Comparison of ENCODE assay signal across 20 mouse cellular contexts in genomic region chr11:116934862-116935261, GRCm38 (mm10). TPM values are rescaled to one million over a fixed set of nuclear protein-coding genes. Genes with fewer than 3 reads are reported as not detected.
DNase-seq lines count a peak whose midpoint lies in the region; ATAC-seq and TF ChIP-seq lines count a peak whose summit lies in the region.
"Had no signal": no experiment of that assay in that cellular context is flagged by ENCODE, and none has a peak within 500 bp of the region (broad histone marks: within the 10 kb centered on the region; RNA-seq: fewer than 3 reads in every experiment).

No protein-coding gene starts in this region.

- 82% methylated on average over 5 of the region's 5 CpGs for WGBS in forebrain, postnatal 0 days
- WGBS in forebrain, embryonic 10.5 days, result 90% methylated on average over 5 of the region's 5 CpGs
- 77% methylated on average over 5 of the region's 5 CpGs for WGBS in neural tube, embryonic 11.5 days
- WGBS in limb, embryonic 10.5 days, result 88% methylated on average over 5 of the region's 5 CpGs

- H3K4me3 ChIP-seq in forebrain, postnatal 0 days (ENCODE audit: low read depth, low read length), result no peak overlapping the region
- no peak overlapping the region for H3K4me3 ChIP-seq in forebrain, embryonic 10.5 days
- H3K4me3 ChIP-seq in neural tube, embryonic 11.5 days (ENCODE audit: low read depth, low read length), result no peak overlapping the region
- H3K4me3 ChIP-seq in limb, embryonic 10.5 days, result no peak overlapping the region
- H3K4me3 ChIP-seq: heart, embryonic 12.5 days had no signal

- no peak for DNase-seq in forebrain, postnatal 0 days
- no peak for DNase-seq in forebrain, embryonic 10.5 days (ENCODE audit: extremely low spot score, low spot score)
- no peak for DNase-seq in neural tube, embryonic 11.5 days (ENCODE audit: low spot score)
- no peak for DNase-seq in neural tube, embryonic 10.5 days (ENCODE audit: extremely low spot score, low spot score)
- no peak for DNase-seq in limb, embryonic 10.5 days (ENCODE audit: low spot score)
- DNase-seq in thymus, postnatal 4 days, result no peak
- no peak for DNase-seq in layer of hippocampus, adult 9-11 months
- DNase-seq: adrenal gland, adult 8-10 months; cerebellum, adult 9-10 months; liver had no signal

- H3K4me2 ChIP-seq in forebrain, postnatal 0 days (ENCODE audit: low read depth), result no peak overlapping the region
- H3K4me2 ChIP-seq in neural tube, embryonic 11.5 days (ENCODE audit: low read depth), result no peak overlapping the region
- H3K4me2 ChIP-seq: heart, embryonic 12.5 days had no signal

- no peaks in the 10 kb centered on the region for H3K27me3 ChIP-seq in forebrain, postnatal 0 days (ENCODE audit: insufficient read depth, low read length)
- H3K27me3 ChIP-seq in forebrain, embryonic 10.5 days (ENCODE audit: poor library complexity, severe bottlenecking), result peaks cover 11% of the 10 kb centered on the region
- H3K27me3 ChIP-seq in neural tube, embryonic 11.5 days (ENCODE audit: control insufficient read depth, insufficient read depth, low read length), result no peaks in the 10 kb centered on the region
- H3K27me3 ChIP-seq in limb, embryonic 10.5 days (ENCODE audit: low read depth, poor library complexity, severe bottlenecking), result no peaks in the 10 kb centered on the region
- H3K27me3 ChIP-seq: heart, embryonic 12.5 days had no signal

- H3K4me1 ChIP-seq in forebrain, postnatal 0 days (ENCODE audit: insufficient read depth), result no peaks in the 10 kb centered on the region
- peaks cover 31% of the 10 kb centered on the region for H3K4me1 ChIP-seq in forebrain, embryonic 10.5 days
- H3K4me1 ChIP-seq in neural tube, embryonic 11.5 days (ENCODE audit: control insufficient read depth, insufficient read depth, low read length), result peaks cover 27% of the 10 kb centered on the region
- peaks cover 50% of the 10 kb centered on the region for H3K4me1 ChIP-seq in limb, embryonic 10.5 days

- no peaks in the 10 kb centered on the region for H3K9me3 ChIP-seq in forebrain, postnatal 0 days (ENCODE audit: low read length)
- no peaks in the 10 kb centered on the region for H3K9me3 ChIP-seq in forebrain, embryonic 10.5 days
- no peaks in the 10 kb centered on the region for H3K9me3 ChIP-seq in neural tube, embryonic 11.5 days (ENCODE audit: control insufficient read depth, low read length)
- H3K9me3 ChIP-seq in limb, embryonic 10.5 days (replicated peaks), result no peaks in the 10 kb centered on the region
- H3K9me3 ChIP-seq: heart, embryonic 12.5 days had no signal

- no peak overlapping the region for H3K27ac ChIP-seq in forebrain, postnatal 0 days (ENCODE audit: low read depth, low read length)
- H3K27ac ChIP-seq in forebrain, embryonic 10.5 days, result no peak overlapping the region
- H3K27ac ChIP-seq in neural tube, embryonic 11.5 days (ENCODE audit: low read depth, low read length), result peak overlapping the region; percentile 34; the same call in 1 of the 2 replicates
- H3K27ac ChIP-seq in limb, embryonic 10.5 days, result 0 out of 2 replicates have a peak overlapping the region, but pooled peaks have one; percentile 28
- H3K27ac ChIP-seq: stomach, postnatal 0 days had no signal

- H3K9ac ChIP-seq in forebrain, postnatal 0 days, result 0 out of 2 replicates have a peak overlapping the region, but pooled peaks have one; percentile 7
- H3K9ac ChIP-seq in neural tube, embryonic 11.5 days (ENCODE audit: low read length), result no peak overlapping the region
- H3K9ac ChIP-seq: heart, embryonic 12.5 days had no signal

- H3K36me3 ChIP-seq in forebrain, postnatal 0 days (ENCODE audit: insufficient read depth), result peaks cover 70% of the 10 kb centered on the region
- peaks cover 53% of the 10 kb centered on the region for H3K36me3 ChIP-seq in forebrain, embryonic 10.5 days (replicated peaks)
- H3K36me3 ChIP-seq in neural tube, embryonic 11.5 days (ENCODE audit: control insufficient read depth, insufficient read depth, low read length), result no peaks in the 10 kb centered on the region
- H3K36me3 ChIP-seq in limb, embryonic 10.5 days, result no peaks in the 10 kb centered on the region
- H3K36me3 ChIP-seq: heart, embryonic 12.5 days had no signal

- TF ChIP-seq CTCF in forebrain, postnatal 0 days (IDR thresholded peaks at IDR 0.05; ENCODE audit: low read depth), result no peak

- ATAC-seq in forebrain, postnatal 0 days, result no peak
- no peak for ATAC-seq in neural tube, embryonic 11.5 days (ENCODE audit: insufficient read depth, low FRiP score, low TSS enrichment)
- ATAC-seq: CD4-positive, CD25-positive, alpha-beta regulatory T cell, adult 4 months; forebrain, embryonic 14.5 days; lung, postnatal 0 days; Patski had no signal

RNA-seq across cellular contexts. Expression of gene Mgat5b, which starts 16.2 kb away (rescaled TPM):
- 88.5 and 95.4 TPM in 2 replicates for total RNA-seq in forebrain, postnatal 0 days (2014; rRNA removed)
- 27.0 and 31.0 TPM in 2 replicates for polyA plus RNA-seq in forebrain, postnatal 0 days (2015; fragmentation: Nextera tagmentation; extraction: Ambion mirVana)
- 3.3 and 3.7 TPM in 2 replicates for polyA plus RNA-seq in forebrain, embryonic 10.5 days (2016; fragmentation: Nextera tagmentation; extraction: Ambion mirVana)
- 7.5 and 8.4 TPM in 2 replicates for polyA plus RNA-seq in neural tube, embryonic 11.5 days (2014; fragmentation: Nextera tagmentation; extraction: Ambion mirVana)
- 1.1 and 1.4 TPM in 2 replicates for polyA plus RNA-seq in limb, embryonic 10.5 days (2016; fragmentation: Nextera tagmentation; extraction: Ambion mirVana)
- total RNA-seq: common myeloid progenitor, adult 5-6 weeks; gastrocnemius, adult 18-20 months; megakaryocyte progenitor cell, adult 5-6 weeks had no signal
- polyA plus RNA-seq: CD4-positive, CD25-positive, alpha-beta regulatory T cell, adult 4 months; liver, embryonic 16.5 days; lung, postnatal 0 days had no signal

Comparison
In these comparisons a context has a peak if more than half of its experiments do, and no peak if none do; other contexts are left out.
1. H3K27ac ChIP-seq: peak in neural tube, embryonic 11.5 days (single experiment) and limb, embryonic 10.5 days (single experiment); none in forebrain, postnatal 0 days (single experiment) and forebrain, embryonic 10.5 days (single experiment).